Mouse (Mus musculus) limb, embryonic 12.5 days (tissue): ENCODE measurements around the gene Fry. TPM values are rescaled to one million over a fixed set of nuclear protein-coding genes. Genes with fewer than 3 reads are reported as not detected.
"Not testable (repeated sequence)": the region's sequence is repeated elsewhere in the genome, so short reads cannot be mapped to it uniquely, and the experiment has no call there.

Source experiments
- ATAC-seq: fragments of 200-750 bp; cut with Nextera tagmentation; 2 replicates; pipeline ENCODE4 v1.8.0; 2017; ENCODE audit warnings: low read depth, moderate TSS enrichment; ENCODE audit not compliant: insufficient number of reproducible peaks, insufficient read depth, low FRiP score, low TSS enrichment
- H3K27ac ChIP-seq: fragments of 300-500 bp; sonication (generic); 2 replicates; pipeline ENCODE4 v1.5.1; 2016; ENCODE audit warnings: mild to moderate bottlenecking, moderate library complexity
- H3K27me3 ChIP-seq: fragments of 300-500 bp; sonication (generic); 2 replicates; pipeline ENCODE4 v1.6.1; 2016; ENCODE audit warnings: mild to moderate bottlenecking, moderate library complexity
- H3K36me3 ChIP-seq: fragments of 300-500 bp; sonication (generic); 2 replicates; pipeline ENCODE4 v1.6.1; 2016; ENCODE audit warnings: mild to moderate bottlenecking, moderate library complexity
- H3K4me1 ChIP-seq: fragments of 300-500 bp; sonication (generic); replicated peaks from 2 replicates; pipeline ENCODE4 v1.6.1; 2016
- H3K4me2 ChIP-seq: fragments of 300-500 bp; sonication (generic); 2 replicates; pipeline ENCODE4 v1.6.1; 2016; ENCODE audit warnings: mild to moderate bottlenecking, moderate library complexity
- H3K4me3 ChIP-seq: fragments of 300-500 bp; sonication (generic); replicated peaks from 2 replicates; pipeline ENCODE4 v1.5.1; 2016; ENCODE audit warnings: mild to moderate bottlenecking
- H3K9ac ChIP-seq: fragments of 300-500 bp; sonication (generic); replicated peaks from 2 replicates; pipeline ENCODE4 v1.6.1; 2016; ENCODE audit warnings: mild to moderate bottlenecking, moderate library complexity
- H3K9me3 ChIP-seq: fragments of 300-500 bp; sonication (generic); 2 replicates; pipeline ENCODE4 v1.6.1; 2016; ENCODE audit warnings: mild to moderate bottlenecking, moderate library complexity
- WGBS: fragments of 180-500 bp; shearing (Covaris S2); methylation state at CpG from one replicate; pipeline ENCODE4 v1.1.7; 2016; 5-methylcytosine and 5-hydroxymethylcytosine counted together
- polyA plus RNA-seq: library from polyadenylated mRNA; unstranded; fragments of >200 nt; fragmentation: Nextera tagmentation; extraction: Ambion mirVana; gene quantifications from 2 replicates; pipeline ENCODE4 v1.2.1, GENCODE M21; 2016

The Fry gene
- polyA plus RNA-seq, 1 experiment from 2014 or later = 7.3 TPM

GRCm38 (mm10) chr5:150490821-150491220, 372.4 kb downstream of the Fry start:
- peaks cover 13% of the 10 kb centered on the region; the same call in 1 of the 2 replicates for H3K4me1 ChIP-seq
- H3K27me3 ChIP-seq = no peaks in the 10 kb centered on the region
- no peak overlapping the region for H3K4me3 ChIP-seq
- no peak overlapping the region for H3K9ac ChIP-seq
- H3K9me3 ChIP-seq = no peaks in the 10 kb centered on the region
- WGBS = 46% methylated on average over 8 of the region's 8 CpGs
- peak overlapping the region; percentile 47; the same call in 1 of the 2 replicates for H3K27ac ChIP-seq
- H3K4me2 ChIP-seq = 0 out of 2 replicates have a peak overlapping the region, but pooled peaks have one; percentile 8
- ATAC-seq = peak; percentile 86; the same call in 1 of the 2 replicates
- 0 out of 2 replicates have a peak, but pooled peaks cover 2% of the 10 kb centered on the region for H3K36me3 ChIP-seq

GRCm38 (mm10) chr5:150491573-150492173, 373.2 kb downstream of the Fry start:
- ATAC-seq, H3K9me3 ChIP-seq, H3K27me3 ChIP-seq, H3K36me3 ChIP-seq, H3K4me2 ChIP-seq, H3K9ac ChIP-seq, H3K4me3 ChIP-seq: not testable (repeated sequence)
- 90% methylated on average over 4 of the region's 4 CpGs for WGBS
- peak overlapping the region; percentile 47; the same call in 1 of the 2 replicates for H3K27ac ChIP-seq
- peaks cover 13% of the 10 kb centered on the region; the same call in 1 of the 2 replicates for H3K4me1 ChIP-seq

- no peaks in the 10 kb centered on the region for H3K27me3 ChIP-seq
- no peak for ATAC-seq
- no peak overlapping the region for H3K9ac ChIP-seq
- WGBS = 43% methylated on average over 6 of the region's 6 CpGs
- no peak overlapping the region for H3K27ac ChIP-seq
- no peak overlapping the region for H3K4me2 ChIP-seq
- H3K9me3 ChIP-seq = no peaks in the 10 kb centered on the region
- 0 out of 2 replicates have a peak, but pooled peaks cover 5% of the 10 kb centered on the region for H3K4me1 ChIP-seq
- H3K4me3 ChIP-seq = no peak overlapping the region
- 0 out of 2 replicates have a peak, but pooled peaks cover 7% of the 10 kb centered on the region for H3K36me3 ChIP-seq
Observed at GRCm38 (mm10) chr5:150495792-150496191, 377.3 kb downstream of the Fry start.

- Histone ChIP-seq H3K27ac (no peak overlapping the region), H3K4me1 (no peaks in the 10 kb centered on the region), H3K4me3 (no peak overlapping the region), H3K36me3 (no peaks in the 10 kb centered on the region), H3K9me3 (no peaks in the 10 kb centered on the region), H3K9ac (no peak overlapping the region), H3K27me3 (no peaks in the 10 kb centered on the region), H3K4me2 (no peak overlapping the region)
- ATAC-seq = no peak
- WGBS = 79% methylated on average over 6 of the region's 6 CpGs
Observed at GRCm38 (mm10) chr5:150510451-150511225, 392.2 kb downstream of the Fry start.

- ATAC-seq = no peak
- WGBS = 83% methylated on average over 4 of the region's 4 CpGs
Observed at GRCm38 (mm10) chr5:150513264-150513663, 394.8 kb downstream of the Fry start.

GRCm38 (mm10) chr5:150514027-150514426, 395.6 kb downstream of the Fry start:
- Histone ChIP-seq H3K36me3 (no peaks in the 10 kb centered on the region), H3K4me1 (no peaks in the 10 kb centered on the region), H3K4me2 (no peak overlapping the region), H3K27me3 (no peaks in the 10 kb centered on the region), H3K9ac (no peak overlapping the region), H3K27ac (no peak overlapping the region), H3K9me3 (no peaks in the 10 kb centered on the region), H3K4me3 (no peak overlapping the region)
- whole genome bisulfite sequencing = 82% methylated on average over 1 of the region's 1 CpGs
- ATAC-seq = no peak

More at GRCm38 (mm10) chr5:150513264-150513663, 394.8 kb downstream of the Fry start:
- H3K27ac ChIP-seq = no peak overlapping the region
- no peaks in the 10 kb centered on the region for H3K27me3 ChIP-seq
- H3K4me1 ChIP-seq = no peaks in the 10 kb centered on the region
- H3K4me2 ChIP-seq = no peak overlapping the region
- no peaks in the 10 kb centered on the region for H3K36me3 ChIP-seq
- H3K9me3 ChIP-seq = no peaks in the 10 kb centered on the region
- H3K9ac ChIP-seq = no peak overlapping the region
- no peak overlapping the region for H3K4me3 ChIP-seq

- Histone ChIP-seq H3K4me1 (peaks cover 2% of the 10 kb centered on the region), H3K27me3 (no peaks in the 10 kb centered on the region), H3K4me3 (no peak within 1 kb of the TSS), H3K27ac (no peak within 1 kb of the TSS), H3K36me3 (no peaks in the 10 kb centered on the region), H3K9ac (no peak within 1 kb of the TSS), H3K9me3 (no peaks in the 10 kb centered on the region), H3K4me2 (no peak within 1 kb of the TSS)
- ATAC-seq = no peak
- WGBS = 40% methylated on average over 4 of the region's 4 CpGs
Observed at GRCm38 (mm10) chr5:150518064-150518463, 399.6 kb downstream of the Fry start, which contains the start of gene Zar1l. Gene Zar1l, minus strand, starts transcription at chr5:150518164.

GRCm38 (mm10) chr5:150519551-150519950, 401.1 kb downstream of the Fry start:
- Histone ChIP-seq H3K27me3 (no peaks in the 10 kb centered on the region), H3K9me3 (no peaks in the 10 kb centered on the region), H3K9ac (no peak overlapping the region), H3K4me3 (no peak overlapping the region), H3K4me1 (peaks cover 7% of the 10 kb centered on the region), H3K27ac (no peak overlapping the region), H3K4me2 (no peak overlapping the region), H3K36me3 (no peaks in the 10 kb centered on the region; the same call in 1 of the 2 replicates)
- ATAC-seq = no peak
- 95% methylated on average over 1 of the region's 1 CpGs for WGBS

GRCm38 (mm10) chr5:150521937-150522866, 403.8 kb downstream of the Fry start, which contains the start of gene Brca2:
Gene Brca2, plus strand, starts transcription at chr5:150522630.
- Histone ChIP-seq H3K9me3 (no peaks in the 10 kb centered on the region), H3K27ac (peak within 1 kb of the TSS; percentile 84), H3K4me2 (peak within 1 kb of the TSS; percentile 70), H3K9ac (peak within 1 kb of the TSS; percentile 95), H3K4me1 (peaks cover 7% of the 10 kb centered on the region), H3K4me3 (peak within 1 kb of the TSS; percentile 76), H3K27me3 (no peaks in the 10 kb centered on the region), H3K36me3 (peaks cover 4% of the 10 kb centered on the region; the same call in 1 of the 2 replicates)
- WGBS = 7% methylated on average over 60 of the region's 63 CpGs
- peak; percentile 89 for ATAC-seq

GRCm38 (mm10) chr5:150522867-150523234, 404.4 kb downstream of the Fry start:
- H3K36me3 ChIP-seq = peaks cover 4% of the 10 kb centered on the region; the same call in 1 of the 2 replicates
- peak overlapping the region; percentile 76 for H3K4me3 ChIP-seq
- peak overlapping the region; percentile 70 for H3K4me2 ChIP-seq
- peak overlapping the region; percentile 95 for H3K9ac ChIP-seq
- ATAC-seq = peak; percentile 30; the same call in 1 of the 2 replicates
- peak overlapping the region; percentile 84 for H3K27ac ChIP-seq
- H3K27me3 ChIP-seq = no peaks in the 10 kb centered on the region
- peaks cover 7% of the 10 kb centered on the region for H3K4me1 ChIP-seq
- H3K9me3 ChIP-seq = no peaks in the 10 kb centered on the region
- WGBS = 9% methylated on average over 11 of the region's 11 CpGs
